Comparison of ENCODE assay signal across 10 mouse cellular contexts in genomic region chrX:20862105-20863065, GRCm38 (mm10). TPM values are rescaled to one million over a fixed set of nuclear protein-coding genes. Genes with fewer than 3 reads are reported as not detected.
A peak's percentile ranks its signal among the peaks of the same experiment; 100 is the strongest.
DNase-seq lines count a peak whose midpoint lies in the region; ATAC-seq and TF ChIP-seq lines count a peak whose summit lies in the region.
"Had no signal": no experiment of that assay in that cellular context is flagged by ENCODE, and none has a peak within 500 bp of the region (broad histone marks: within the 10 kb centered on the region; RNA-seq: fewer than 3 reads in every experiment).

No protein-coding gene starts in this region.

- no peak overlapping the region for H3K27ac ChIP-seq in hindbrain, embryonic 11.5 days (ENCODE audit: low read depth, low read length)
- H3K27ac ChIP-seq in hindbrain, embryonic 14.5 days, result no peak overlapping the region
- H3K27ac ChIP-seq in ES-E14 (ENCODE audit: insufficient read depth, low read depth, low read length, poor library complexity, severe bottlenecking), result peak overlapping the region; percentile 33; the same call in 1 of the 2 replicates
- H3K27ac ChIP-seq in limb, embryonic 12.5 days, result no peak overlapping the region

- H3K36me3 ChIP-seq in hindbrain, embryonic 11.5 days (ENCODE audit: control insufficient read depth, insufficient read depth, low read length), result no peaks in the 10 kb centered on the region
- H3K36me3 ChIP-seq in hindbrain, embryonic 14.5 days (replicated peaks; ENCODE audit: control insufficient read depth, insufficient read depth), result peaks cover 22% of the 10 kb centered on the region
- H3K36me3 ChIP-seq in ES-E14 (ENCODE audit: control insufficient read depth, insufficient read depth, low read length, poor library complexity, severe bottlenecking), result peaks cover 9% of the 10 kb centered on the region
- H3K36me3 ChIP-seq in limb, embryonic 12.5 days, result peaks cover 4% of the 10 kb centered on the region; the same call in 1 of the 2 replicates

- H3K9ac ChIP-seq in hindbrain, embryonic 11.5 days (ENCODE audit: low read depth, low read length), result no peak overlapping the region
- H3K9ac ChIP-seq in hindbrain, embryonic 14.5 days, result no peak overlapping the region
- peak overlapping the region; percentile 51 for H3K9ac ChIP-seq in ES-E14 (ENCODE audit: insufficient read depth, low read depth, low read length, poor library complexity, severe bottlenecking)
- H3K9ac ChIP-seq in limb, embryonic 12.5 days (replicated peaks), result no peak overlapping the region; the same call in 1 of the 2 replicates

- no peak overlapping the region for H3K4me2 ChIP-seq in hindbrain, embryonic 11.5 days (replicated peaks; ENCODE audit: low read depth, low read length)
- H3K4me2 ChIP-seq in hindbrain, embryonic 14.5 days (replicated peaks), result no peak overlapping the region
- peak overlapping the region; percentile 13; the same call in 1 of the 2 replicates for H3K4me2 ChIP-seq in limb, embryonic 12.5 days

- DNase-seq in hindbrain, embryonic 11.5 days (ENCODE audit: low spot score), result no peak
- DNase-seq in hindbrain, embryonic 14.5 days (ENCODE audit: low spot score), result no peak
- DNase-seq in ES-E14 (ENCODE audit: low read depth, low spot score), result no peak
- DNase-seq in gastrocnemius, postnatal 25 days, result peak; percentile 12
- no peak for DNase-seq in layer of hippocampus, adult 8-10 months (ENCODE audit: low spot score in 2 of 2)
- DNase-seq in frontal cortex, postnatal 36 days (ENCODE audit: low spot score in 2 of 2), result no peak
- no peak for DNase-seq in right cerebral cortex, postnatal 36 days (ENCODE audit: low spot score in 2 of 2)

- 43% methylated on average over 25 of the region's 29 CpGs for WGBS in hindbrain, embryonic 11.5 days
- whole genome bisulfite sequencing in hindbrain, embryonic 14.5 days, result 50% methylated on average over 27 of the region's 29 CpGs
- WGBS in limb, embryonic 12.5 days, result 45% methylated on average over 24 of the region's 29 CpGs

- no peaks in the 10 kb centered on the region for H3K4me1 ChIP-seq in hindbrain, embryonic 11.5 days (replicated peaks; ENCODE audit: control insufficient read depth, insufficient read depth, low read length)
- H3K4me1 ChIP-seq in hindbrain, embryonic 14.5 days (replicated peaks; ENCODE audit: control insufficient read depth, insufficient read depth, low read length), result no peaks in the 10 kb centered on the region
- H3K4me1 ChIP-seq in ES-E14 (ENCODE audit: control insufficient read depth in 2 of 2, insufficient read depth in 2 of 2, low read length in 2 of 2, poor library complexity in 1 of 2), result peaks cover 0 to 15% of the 10 kb centered on the region in 2 experiments; a peak in 2 of 4 replicates
- H3K4me1 ChIP-seq in limb, embryonic 12.5 days (replicated peaks), result peaks cover 7% of the 10 kb centered on the region

- ATAC-seq in hindbrain, embryonic 11.5 days (ENCODE audit: low FRiP score), result peak; percentile 30; the same call in 1 of the 2 replicates
- no peak for ATAC-seq in hindbrain, embryonic 14.5 days (ENCODE audit: low FRiP score)
- 0 out of 2 replicates have a peak, but pooled peaks have one; percentile 31 for ATAC-seq in limb, embryonic 12.5 days (ENCODE audit: insufficient number of reproducible peaks, insufficient read depth, low FRiP score, low TSS enrichment, low read depth)

- no peaks in the 10 kb centered on the region for H3K9me3 ChIP-seq in hindbrain, embryonic 11.5 days (ENCODE audit: control insufficient read depth, low read length)
- no peaks in the 10 kb centered on the region for H3K9me3 ChIP-seq in hindbrain, embryonic 14.5 days (ENCODE audit: control insufficient read depth, low read length)
- no peaks in the 10 kb centered on the region for H3K9me3 ChIP-seq in ES-E14 (ENCODE audit: control insufficient read depth, insufficient read depth, low read depth, low read length)
- no peaks in the 10 kb centered on the region for H3K9me3 ChIP-seq in limb, embryonic 12.5 days

- no peak overlapping the region for H3K4me3 ChIP-seq in hindbrain, embryonic 11.5 days (ENCODE audit: low read depth, low read length)
- no peak overlapping the region for H3K4me3 ChIP-seq in hindbrain, embryonic 14.5 days (replicated peaks; ENCODE audit: low read length)
- H3K4me3 ChIP-seq in ES-E14 (ENCODE audit: insufficient read depth in 1 of 2, low read depth in 1 of 2, low read length in 2 of 2, poor library complexity in 1 of 2, severe bottlenecking in 1 of 2), result peak overlapping the region; percentile 12 to 46; a peak in 3 of 4 replicates
- H3K4me3 ChIP-seq in limb, embryonic 12.5 days (replicated peaks), result no peak overlapping the region

- in situ Hi-C loops in ES-E14 (cut with MboI; ENCODE audit: low sequenced_read_pairs in 2 of 2, unreplicated experiment in 2 of 2), result loop anchor here in 1 of 2 experiments (10.0 kb wide), 1 partner anchor 58 kb away; no protein-coding TSS in a partner anchor

- no peaks in the 10 kb centered on the region for H3K27me3 ChIP-seq in hindbrain, embryonic 11.5 days (ENCODE audit: control insufficient read depth, insufficient read depth, low read length)
- no peaks in the 10 kb centered on the region for H3K27me3 ChIP-seq in hindbrain, embryonic 14.5 days (ENCODE audit: control insufficient read depth, insufficient read depth, low read length)
- no peaks in the 10 kb centered on the region for H3K27me3 ChIP-seq in limb, embryonic 12.5 days
- H3K27me3 ChIP-seq: Patski had no signal

TF ChIP-seq in ES-E14, 5 proteins besides CTCF, POLR2A, EP300 and RAD21:
- no peak for TF ChIP-seq ZC3H11A (IDR thresholded peaks at IDR 0.05; ENCODE audit: borderline replicate concordance, low read depth, low read length)
- no peak for TF ChIP-seq CHD2 (IDR thresholded peaks at IDR 0.05; ENCODE audit: low read depth, low read length)
- no peak for TF ChIP-seq ZNF384 (IDR thresholded peaks at IDR 0.05; ENCODE audit: low read depth, low read length)
- TF ChIP-seq HCFC1 (IDR thresholded peaks at IDR 0.05; ENCODE audit: borderline replicate concordance, insufficient read depth, low read length), result no peak
- TF ChIP-seq MAFK (IDR thresholded peaks at IDR 0.05; ENCODE audit: insufficient read depth, low read depth, low read length), result no peak

RNA-seq across cellular contexts. Expression of gene Timp1, which starts 7.6 kb away (rescaled TPM):
- polyA plus RNA-seq in hindbrain, embryonic 11.5 days (2014; fragmentation: Nextera tagmentation; extraction: Ambion mirVana), result 8.9 and 10.4 TPM in 2 replicates
- polyA plus RNA-seq in hindbrain, embryonic 14.5 days (2014; fragmentation: Nextera tagmentation; extraction: Ambion mirVana), result 4.3 and 5.3 TPM in 2 replicates
- 88.4 and 130 TPM in 2 replicates for total RNA-seq in ES-E14 (2012; rRNA removed)
- 1 to 10 TPM; 4.9 to 6.5 TPM for total RNA-seq in gastrocnemius, postnatal 25 days (2021)
- polyA plus RNA-seq in limb, embryonic 12.5 days (2016; fragmentation: Nextera tagmentation; extraction: Ambion mirVana), result 14.7 and 15.6 TPM in 2 replicates
- 1 to 10 TPM in 2 of 4 experiments, under 1 TPM in 1, not detected in 1; 0.55 to 3.2 (median 1.7) TPM for total RNA-seq in layer of hippocampus, adult 8-10 months (2022)
- total RNA-seq: neutrophil, adult 5-6 weeks had no signal

RNA-seq across cellular contexts. Expression of gene Syn1, which starts 58.4 kb away (rescaled TPM):
- polyA plus RNA-seq in hindbrain, embryonic 11.5 days (2014; fragmentation: Nextera tagmentation; extraction: Ambion mirVana), result 12.4 and 12.7 TPM in 2 replicates
- 97.3 and 132 TPM in 2 replicates for polyA plus RNA-seq in hindbrain, embryonic 14.5 days (2014; fragmentation: Nextera tagmentation; extraction: Ambion mirVana)
- total RNA-seq in ES-E14 (2012; rRNA removed), result 1.6 and 1.7 TPM in 2 replicates
- under 1 TPM in 1 of 2 experiments, not detected in 1; 0.24 TPM for total RNA-seq in gastrocnemius, postnatal 25 days (2021)
- polyA plus RNA-seq in limb, embryonic 12.5 days (2016; fragmentation: Nextera tagmentation; extraction: Ambion mirVana), result 0.14 and 0.20 TPM in 2 replicates
- total RNA-seq in layer of hippocampus, adult 8-10 months (2022), result 100 to 1,000 TPM; 376 to 409 (median 395) TPM

Comparison
In these comparisons a context has a peak if more than half of its experiments do, and no peak if none do; other contexts are left out.
1. H3K4me3 ChIP-seq: peak in ES-E14 (2 of 2); none in hindbrain, embryonic 11.5 days (single experiment), hindbrain, embryonic 14.5 days (single experiment) and limb, embryonic 12.5 days (single experiment).
2. RNA of gene Timp1, which starts 7.6 kb away (total RNA-seq): 88.4 to 130 TPM in ES-E14; 4.9 to 6.5 TPM in gastrocnemius, postnatal 25 days and 0.55 to 3.2 TPM in layer of hippocampus, adult 8-10 months; every median in the first group is over 10 times any median in the second.
3. RNA of gene Syn1, which starts 58.4 kb away (total RNA-seq): 376 to 409 TPM in layer of hippocampus, adult 8-10 months; 1.6 to 1.7 TPM in ES-E14 and 0.24 TPM in gastrocnemius, postnatal 25 days; every median in the first group is over 100 times any median in the second.